ENCODE assay signal across 13 mouse cellular contexts in the genomic region with DNA sequence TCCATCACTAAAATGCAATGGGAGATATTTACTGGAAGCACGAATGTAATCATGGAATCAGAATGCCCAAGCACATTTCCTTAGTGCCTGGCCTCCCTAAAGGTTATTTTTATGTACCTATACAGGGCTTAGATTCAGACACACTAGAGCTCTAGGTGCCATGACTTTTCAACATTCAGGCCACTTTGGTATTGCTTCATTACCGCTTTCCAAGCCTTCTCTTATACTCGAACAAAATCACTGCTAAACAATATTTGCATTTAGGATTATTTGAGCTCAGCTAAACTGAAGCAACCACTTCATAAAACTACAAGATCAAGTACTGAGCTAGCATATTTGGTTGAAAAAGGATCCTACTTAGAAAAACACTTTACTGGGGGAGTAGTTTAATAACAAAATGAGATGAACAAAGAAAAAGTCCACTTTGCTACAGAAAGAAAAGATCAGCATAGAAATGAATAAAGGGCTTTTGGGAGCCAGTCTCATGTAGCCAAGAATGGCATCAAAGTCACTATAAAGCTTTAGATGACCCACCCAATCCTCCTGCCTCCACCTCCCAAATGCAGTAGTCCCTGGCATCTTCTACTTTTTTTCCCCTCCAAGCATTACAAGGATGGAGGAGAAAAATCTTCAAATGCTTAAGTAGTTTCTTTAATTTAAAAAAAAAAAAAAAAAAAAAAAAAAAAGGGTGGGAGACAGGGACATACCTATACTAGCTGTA. TPM values are rescaled to one million over a fixed set of nuclear protein-coding genes. Genes with fewer than 3 reads are reported as not detected.
A peak's percentile ranks its signal among the peaks of the same experiment; 100 is the strongest.
DNase-seq lines count a peak whose midpoint lies in the region; ATAC-seq and TF ChIP-seq lines count a peak whose summit lies in the region.
"Had no signal": no experiment of that assay in that cellular context is flagged by ENCODE, and none has a peak within 500 bp of the region (broad histone marks: within the 10 kb centered on the region; RNA-seq: fewer than 3 reads in every experiment).

No protein-coding gene starts in this region.

- 0 out of 2 replicates have a peak overlapping the region, but pooled peaks have one; percentile 24 for H3K4me2 ChIP-seq in heart, embryonic 12.5 days
- H3K4me2 ChIP-seq in lung, embryonic 14.5 days = peak overlapping the region; percentile 50
- no peak overlapping the region for H3K4me2 ChIP-seq in lung, postnatal 0 days (replicated peaks; ENCODE audit: low read depth, low read length)
- peak overlapping the region; percentile 38 for H3K4me2 ChIP-seq in embryonic facial prominence, embryonic 13.5 days
- 0 out of 2 replicates have a peak overlapping the region, but pooled peaks have one; percentile 6 for H3K4me2 ChIP-seq in midbrain, postnatal 0 days (ENCODE audit: low read depth, low read length, poor library complexity, severe bottlenecking)
- H3K4me2 ChIP-seq: embryonic facial prominence, embryonic 15.5 days; limb, embryonic 12.5 days had no signal

- ATAC-seq in heart, embryonic 12.5 days (ENCODE audit: insufficient number of reproducible peaks, low FRiP score) = no peak
- no peak for ATAC-seq in lung, embryonic 14.5 days (ENCODE audit: insufficient read depth)
- no peak for ATAC-seq in lung, postnatal 0 days
- no peak for ATAC-seq in embryonic facial prominence, embryonic 13.5 days (ENCODE audit: insufficient number of reproducible peaks, insufficient read depth, low FRiP score, low TSS enrichment, low read depth)
- ATAC-seq in midbrain, postnatal 0 days (ENCODE audit: low FRiP score) = no peak
- ATAC-seq: CD4-positive, CD25-positive, alpha-beta regulatory T cell, adult 4 months had no signal

- H3K27me3 ChIP-seq in heart, embryonic 12.5 days (replicated peaks) = no peaks in the 10 kb centered on the region
- no peaks in the 10 kb centered on the region for H3K27me3 ChIP-seq in lung, embryonic 14.5 days (ENCODE audit: insufficient read depth, low read length)
- H3K27me3 ChIP-seq in lung, postnatal 0 days (replicated peaks; ENCODE audit: insufficient read depth, low read length) = no peaks in the 10 kb centered on the region
- H3K27me3 ChIP-seq in embryonic facial prominence, embryonic 13.5 days = no peaks in the 10 kb centered on the region
- H3K27me3 ChIP-seq in midbrain, postnatal 0 days (ENCODE audit: insufficient read depth, low read length) = no peaks in the 10 kb centered on the region
- H3K27me3 ChIP-seq: embryonic facial prominence, embryonic 15.5 days; limb, embryonic 12.5 days had no signal

- TF ChIP-seq EP300 in lung, postnatal 0 days (IDR thresholded peaks at IDR 0.05) = no peak

- no peaks in the 10 kb centered on the region for H3K9me3 ChIP-seq in heart, embryonic 12.5 days (replicated peaks)
- H3K9me3 ChIP-seq in lung, embryonic 14.5 days (ENCODE audit: low read depth, low read length) = no peaks in the 10 kb centered on the region
- no peaks in the 10 kb centered on the region for H3K9me3 ChIP-seq in lung, postnatal 0 days (ENCODE audit: low read length)
- H3K9me3 ChIP-seq in embryonic facial prominence, embryonic 13.5 days = no peaks in the 10 kb centered on the region
- no peaks in the 10 kb centered on the region for H3K9me3 ChIP-seq in midbrain, postnatal 0 days (ENCODE audit: low read length)
- H3K9me3 ChIP-seq: embryonic facial prominence, embryonic 15.5 days; limb, embryonic 12.5 days had no signal

- H3K4me1 ChIP-seq in heart, embryonic 12.5 days (replicated peaks) = peaks cover 22% of the 10 kb centered on the region
- no peaks in the 10 kb centered on the region; the same call in none of the 2 replicates for H3K4me1 ChIP-seq in lung, embryonic 14.5 days (ENCODE audit: insufficient read depth)
- H3K4me1 ChIP-seq in lung, postnatal 0 days (ENCODE audit: insufficient read depth, low read depth, low read length) = peaks cover 16% of the 10 kb centered on the region; the same call in 1 of the 2 replicates
- peaks cover 26% of the 10 kb centered on the region for H3K4me1 ChIP-seq in embryonic facial prominence, embryonic 13.5 days
- H3K4me1 ChIP-seq in midbrain, postnatal 0 days (ENCODE audit: insufficient read depth, low read length) = peaks cover 3% of the 10 kb centered on the region; the same call in 1 of the 2 replicates

- 56% methylated on average over 3 of the region's 3 CpGs for WGBS in heart, embryonic 12.5 days
- 51% methylated on average over 3 of the region's 3 CpGs for WGBS in lung, embryonic 14.5 days
- WGBS in lung, postnatal 0 days = 28% methylated on average over 3 of the region's 3 CpGs
- 64% methylated on average over 3 of the region's 3 CpGs for WGBS in embryonic facial prominence, embryonic 13.5 days
- WGBS in midbrain, postnatal 0 days = 53% methylated on average over 3 of the region's 3 CpGs

- no peak for DNase-seq in heart, adult 8-10 months (ENCODE audit: low spot score)
- no peak for DNase-seq in lung, embryonic 14.5 days
- DNase-seq in lung, postnatal 0 days (ENCODE audit: low spot score) = no peak
- no peak for DNase-seq in midbrain, postnatal 0 days (ENCODE audit: low spot score)
- no peak for DNase-seq in layer of hippocampus, adult 9-10 months (ENCODE audit: low spot score)
- no peak for DNase-seq in embryo, embryonic 10 days (ENCODE audit: low spot score)
- DNase-seq: right cerebral cortex, postnatal 25 days; thymus, adult 2 months had no signal

- no peaks in the 10 kb centered on the region for H3K36me3 ChIP-seq in heart, embryonic 12.5 days
- peaks cover 14% of the 10 kb centered on the region for H3K36me3 ChIP-seq in lung, embryonic 14.5 days (ENCODE audit: insufficient read depth)
- H3K36me3 ChIP-seq in lung, postnatal 0 days (ENCODE audit: insufficient read depth, low read length) = no peaks in the 10 kb centered on the region
- no peaks in the 10 kb centered on the region for H3K36me3 ChIP-seq in embryonic facial prominence, embryonic 13.5 days
- no peaks in the 10 kb centered on the region for H3K36me3 ChIP-seq in midbrain, postnatal 0 days (ENCODE audit: insufficient read depth, low read length)
- H3K36me3 ChIP-seq: embryonic facial prominence, embryonic 15.5 days had no signal

- H3K9ac ChIP-seq in heart, embryonic 12.5 days = no peak overlapping the region
- H3K9ac ChIP-seq in lung, embryonic 14.5 days = peak overlapping the region; percentile 34; the same call in 1 of the 2 replicates
- no peak overlapping the region for H3K9ac ChIP-seq in lung, postnatal 0 days (replicated peaks; ENCODE audit: low read depth)
- H3K9ac ChIP-seq in embryonic facial prominence, embryonic 13.5 days = no peak overlapping the region
- no peak overlapping the region for H3K9ac ChIP-seq in midbrain, postnatal 0 days (replicated peaks; ENCODE audit: low read length, poor library complexity, severe bottlenecking)
- H3K9ac ChIP-seq: embryonic facial prominence, embryonic 15.5 days; limb, embryonic 12.5 days had no signal

- no peak overlapping the region for H3K4me3 ChIP-seq in heart, embryonic 12.5 days
- H3K4me3 ChIP-seq in lung, embryonic 14.5 days (ENCODE audit: low read depth, low read length) = no peak overlapping the region; the same call in 1 of the 2 replicates
- H3K4me3 ChIP-seq in lung, postnatal 0 days (ENCODE audit: low read depth, low read length) = no peak overlapping the region
- no peak overlapping the region for H3K4me3 ChIP-seq in embryonic facial prominence, embryonic 13.5 days
- H3K4me3 ChIP-seq in midbrain, postnatal 0 days (ENCODE audit: low read depth, low read length) = no peak overlapping the region
- H3K4me3 ChIP-seq: embryonic facial prominence, embryonic 15.5 days; limb, embryonic 12.5 days had no signal

- TF ChIP-seq CTCF in lung, embryonic 14.5 days (IDR thresholded peaks at IDR 0.05; ENCODE audit: low read depth) = no peak
- TF ChIP-seq CTCF in lung, postnatal 0 days (IDR thresholded peaks at IDR 0.05) = no peak
- no peak for TF ChIP-seq CTCF in midbrain, postnatal 0 days (IDR thresholded peaks at IDR 0.05)

- H3K27ac ChIP-seq in heart, embryonic 12.5 days (ENCODE audit: poor library complexity, severe bottlenecking) = no peak overlapping the region
- no peak overlapping the region for H3K27ac ChIP-seq in lung, embryonic 14.5 days (ENCODE audit: low read depth)
- H3K27ac ChIP-seq in lung, postnatal 0 days (ENCODE audit: low read length) = no peak overlapping the region
- no peak overlapping the region for H3K27ac ChIP-seq in embryonic facial prominence, embryonic 13.5 days
- no peak overlapping the region for H3K27ac ChIP-seq in midbrain, postnatal 0 days (ENCODE audit: low read depth, low read length)
- H3K27ac ChIP-seq: embryonic facial prominence, embryonic 15.5 days; limb, embryonic 12.5 days had no signal

RNA-seq across cellular contexts. Expression of a gene that starts 5.2 kb away (rescaled TPM):
- 236 and 251 TPM in 2 replicates for polyA plus RNA-seq in heart, embryonic 12.5 days (2016; fragmentation: Nextera tagmentation; extraction: Ambion mirVana)
- total RNA-seq in heart, adult 8-10 months (2022) = 10 to 100 TPM; 32.6 to 34.3 (median 32.8) TPM
- polyA plus RNA-seq in lung, embryonic 14.5 days (2014; fragmentation: Nextera tagmentation; extraction: Ambion mirVana) = 415 and 429 TPM in 2 replicates
- 127 and 145 TPM in 2 replicates for polyA plus RNA-seq in lung, postnatal 0 days (2015; fragmentation: Nextera tagmentation; extraction: Ambion mirVana)
- 411 and 430 TPM in 2 replicates for polyA plus RNA-seq in embryonic facial prominence, embryonic 13.5 days (2015; fragmentation: Nextera tagmentation; extraction: Ambion mirVana)
- total RNA-seq in midbrain, postnatal 0 days (2014; rRNA removed) = 128 and 170 TPM in 2 replicates
- 179 and 208 TPM in 2 replicates for polyA plus RNA-seq in midbrain, postnatal 0 days (2015; fragmentation: Nextera tagmentation; extraction: Ambion mirVana)
